ENCODE assay signal across 9 mouse cellular contexts in the genomic region with DNA sequence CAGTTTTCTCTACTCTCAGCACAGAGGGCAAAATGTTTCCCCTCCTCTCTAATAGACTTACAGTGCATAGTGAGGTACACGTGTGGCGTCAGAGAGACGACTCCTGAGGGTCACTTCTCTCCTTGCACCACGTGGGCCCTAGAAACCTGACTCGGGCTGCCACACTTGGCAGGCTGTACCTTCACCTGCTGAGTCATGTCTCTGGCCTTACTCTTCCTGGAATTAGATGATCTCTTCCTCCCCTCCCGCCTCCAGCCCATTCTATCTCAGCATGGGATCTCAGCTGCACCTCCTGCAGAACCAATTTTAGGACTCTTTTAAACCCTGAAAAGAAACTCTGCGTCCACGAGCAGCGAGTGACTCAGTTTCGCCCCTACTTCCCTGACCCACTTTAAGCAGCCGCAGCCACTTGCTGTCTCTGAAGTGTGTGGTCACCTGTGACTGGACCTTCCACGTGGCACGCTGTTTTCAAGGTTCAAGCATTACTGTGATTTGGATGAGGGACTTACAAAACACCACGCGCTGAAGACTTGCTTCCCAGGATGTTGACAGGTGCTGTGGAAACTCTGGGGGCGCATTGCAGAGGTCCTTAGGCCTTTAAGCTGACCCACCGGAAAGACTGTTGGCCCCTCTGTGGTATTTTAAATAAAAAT.
DNase-seq lines count a peak whose midpoint lies in the region; ATAC-seq lines count a peak whose summit lies in the region.
"Had no signal": no experiment of that assay in that cellular context is flagged by ENCODE, and none has a peak within 500 bp of the region (broad histone marks: within the 10 kb centered on the region; RNA-seq: fewer than 3 reads in every experiment).

No protein-coding gene starts in this region.

- peak; percentile 34 to 50 for DNase-seq in cerebellum, postnatal 10 days
- DNase-seq in cerebellum, adult 11-12 months: no peak
- peak; percentile 44 to 63 for DNase-seq in lung, adult 18-20 months
- DNase-seq in lung, postnatal 10 days: no peak
- DNase-seq in adrenal gland, postnatal 14 days: peak; percentile 43
- DNase-seq in right cerebral cortex, postnatal 25 days: no peak
- DNase-seq in layer of hippocampus, postnatal 10 days (ENCODE audit: low spot score in 2 of 2): no peak

- ATAC-seq in megakaryocyte progenitor cell, adult 5-6 weeks (replicated peaks; ENCODE audit: poor library complexity): peak; percentile 20; the same call in 1 of the 2 replicates
- ATAC-seq: intestine, embryonic 15.5 days had no signal

Comparison
In these comparisons a context has a peak if more than half of its experiments do, and no peak if none do; other contexts are left out.
1. DNase-seq: peak in cerebellum, postnatal 10 days (2 of 2), lung, adult 18-20 months (2 of 2) and adrenal gland, postnatal 14 days (single experiment); none in cerebellum, adult 11-12 months (single experiment), lung, postnatal 10 days (single experiment), right cerebral cortex, postnatal 25 days (single experiment) and layer of hippocampus, postnatal 10 days (0 of 2).